Mouse (Mus musculus) thymus, adult 18-20 months (tissue): ENCODE measurements around the gene Mlh3.
"Not testable (repeated sequence)": the region's sequence is repeated elsewhere in the genome, so short reads cannot be mapped to it uniquely, and the experiment has no call there.

Experiments used
- DNase-seq, 2 experiments: peaks; one replicate each; pipeline ENCODE4 v3.0.0; 2022; ENCODE audit warnings: mixed read lengths in 2 of 2

Mlh3 gene

DNA sequence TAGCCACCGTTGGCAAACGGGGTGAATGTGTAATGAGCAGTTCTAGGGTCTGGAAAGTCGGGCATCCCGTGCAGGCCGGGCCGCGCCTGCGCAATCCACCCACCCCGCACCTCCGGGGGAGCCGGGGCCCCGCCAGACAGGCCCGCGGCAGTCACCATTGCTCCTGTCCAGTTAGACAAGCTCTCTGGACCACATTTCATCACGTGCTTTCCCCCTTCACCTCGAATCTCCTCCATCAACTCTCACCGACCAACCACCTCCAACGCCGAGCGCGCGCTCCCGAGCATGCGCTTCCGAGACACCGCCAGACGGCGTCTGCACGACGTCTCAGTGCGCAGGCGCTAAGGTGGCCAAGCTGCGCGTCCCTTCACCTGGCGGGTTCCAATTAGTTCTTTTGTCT, at the start of gene Mlh3:
TSS of gene Mlh3 (minus strand) at position 281 of the 400 bp plus-strand sequence.
- peak; percentile 68 to 73 for DNase-seq

DNA sequence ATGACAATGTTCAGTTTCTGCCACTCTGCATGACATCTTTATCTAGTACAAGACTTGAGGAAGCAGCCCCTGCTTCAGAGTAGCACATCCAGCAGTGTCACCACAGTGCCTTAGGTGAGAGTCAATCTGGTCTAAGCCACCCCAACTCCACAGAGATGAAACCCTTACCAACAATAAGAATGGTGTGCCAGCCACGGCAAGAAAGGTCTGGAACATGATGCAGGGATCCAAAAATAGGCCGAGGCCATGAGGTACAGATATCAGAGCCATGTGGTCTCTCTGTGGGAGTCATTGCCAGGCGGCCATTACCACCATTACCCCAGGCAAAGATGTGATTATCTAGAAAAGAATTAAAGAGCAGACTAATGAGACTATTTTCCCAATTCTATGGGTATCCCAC, 38.3 kb upstream of the Mlh3 start:
- no peak for DNase-seq

DNA sequence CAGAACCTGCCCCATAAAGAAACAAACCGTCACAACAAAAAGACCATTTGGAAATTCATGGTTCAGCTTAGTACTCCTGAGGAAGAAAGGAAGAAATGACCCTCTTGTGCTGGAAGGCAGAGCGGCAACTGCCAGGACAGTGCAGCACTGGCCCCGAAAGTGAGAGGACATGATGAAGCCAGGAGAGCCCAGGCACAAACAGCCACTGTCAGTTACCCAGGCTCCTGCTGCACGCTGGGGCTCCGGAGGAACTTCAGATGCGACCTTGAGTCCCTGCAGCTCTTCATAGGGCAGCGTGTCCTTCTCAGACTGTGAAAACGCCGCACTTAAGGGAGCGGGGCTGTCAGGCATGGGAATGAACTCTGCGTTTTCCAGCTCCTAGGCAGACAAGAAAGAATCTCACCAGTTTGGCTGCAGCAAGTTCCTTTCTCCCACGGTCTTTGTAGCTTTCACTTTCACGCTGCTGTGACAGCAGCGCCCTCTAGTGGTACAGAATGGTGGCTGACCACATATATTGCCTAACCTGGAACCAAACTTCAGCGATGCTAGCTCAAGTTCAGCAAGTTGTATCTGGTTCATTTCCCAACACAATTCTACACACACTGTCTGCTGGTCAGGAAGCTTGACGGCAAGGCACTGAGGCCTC, 35.0 kb upstream of the Mlh3 start:
- DNase-seq: peak; percentile 51 to 61

DNA sequence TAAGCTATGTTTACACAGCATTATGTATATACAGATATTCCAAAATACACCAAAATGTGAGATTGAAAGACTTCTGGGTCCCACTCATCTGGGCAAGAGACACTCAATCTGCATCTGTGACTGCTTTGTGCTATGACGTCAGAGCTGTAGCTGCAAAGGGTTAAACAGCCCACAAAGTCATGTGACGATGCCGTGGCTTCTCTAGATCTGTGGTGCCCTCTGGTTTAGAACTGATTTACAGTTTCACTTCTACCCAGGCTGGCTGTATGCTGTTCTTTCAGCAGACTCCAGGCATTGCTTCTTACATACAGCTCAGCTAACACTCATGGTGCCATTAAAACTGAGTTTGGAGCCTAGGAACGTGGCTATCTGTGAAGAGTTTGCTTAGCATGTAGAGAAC, 34.3 kb upstream of the Mlh3 start:
- no peak for DNase-seq

DNA sequence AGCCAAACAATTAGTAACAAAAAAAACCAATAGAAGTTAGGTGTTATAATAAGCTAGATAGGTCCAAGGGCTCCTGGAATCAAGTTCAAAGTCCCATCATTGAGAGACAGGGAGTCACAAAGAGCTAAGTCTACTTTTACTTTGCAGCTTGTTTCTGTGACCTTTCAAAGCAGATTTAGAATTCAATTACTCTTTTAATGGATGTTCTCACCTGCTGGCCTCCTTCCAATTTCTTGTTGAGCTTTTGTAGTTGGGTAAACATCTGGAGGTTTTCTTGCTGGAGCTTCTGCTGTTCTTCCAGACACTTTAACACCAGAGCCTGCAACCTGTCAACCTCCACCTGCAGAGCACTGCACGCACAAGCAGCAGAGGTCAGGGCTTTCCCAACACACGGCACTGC, 32.9 kb upstream of the Mlh3 start:
- no peak for DNase-seq

DNA sequence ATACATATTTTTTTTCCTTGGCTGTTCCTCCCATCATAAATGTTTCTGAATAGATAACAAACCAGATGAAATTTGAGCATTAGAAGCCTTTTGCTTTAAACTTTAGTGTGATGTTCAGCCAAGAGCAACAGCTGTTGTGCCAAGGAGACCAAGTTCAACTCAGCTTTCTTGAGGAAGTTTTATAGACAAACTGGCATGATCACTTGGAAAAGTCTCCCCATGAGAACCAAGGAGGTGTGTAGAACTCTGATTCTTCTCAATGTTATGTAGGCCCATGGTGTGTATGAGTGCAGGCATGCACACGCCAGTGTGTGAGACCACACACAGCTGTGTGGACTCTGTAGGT, 28.4 kb upstream of the Mlh3 start:
- no peak for DNase-seq

DNA sequence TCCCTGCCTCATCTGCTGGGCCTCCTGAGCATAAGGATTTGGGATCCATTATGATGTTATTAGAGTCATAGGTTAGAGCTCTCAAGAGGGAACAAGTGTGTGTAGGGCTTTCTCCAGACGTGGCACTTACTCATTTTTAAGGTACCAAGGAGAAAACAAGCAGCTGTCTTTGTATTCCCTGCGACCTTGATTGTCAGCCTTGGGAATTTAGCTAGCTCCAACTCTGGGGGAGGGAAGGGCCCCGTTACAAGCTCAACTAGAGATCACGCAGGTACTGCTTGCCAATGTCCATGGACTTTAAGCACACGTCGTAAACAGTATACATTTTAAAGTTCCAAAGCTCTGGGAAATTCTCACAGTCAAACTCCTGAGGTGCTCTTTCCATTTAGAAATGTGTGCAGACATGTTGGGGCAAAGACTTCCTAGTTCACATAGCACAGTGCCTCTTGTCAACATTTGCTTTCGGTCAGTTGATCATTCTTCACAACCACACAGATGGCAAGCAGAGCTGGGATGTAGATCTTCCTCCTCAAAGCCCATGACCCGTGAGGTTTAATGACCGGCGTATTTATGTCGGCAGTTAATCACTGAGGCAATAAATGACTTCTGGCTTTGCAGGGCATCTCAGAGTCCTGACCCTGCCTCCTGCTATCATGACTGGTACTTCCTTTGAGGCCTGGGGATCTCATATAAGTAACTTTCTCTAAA, 27.9 kb upstream of the Mlh3 start:
- no peak for DNase-seq

DNA sequence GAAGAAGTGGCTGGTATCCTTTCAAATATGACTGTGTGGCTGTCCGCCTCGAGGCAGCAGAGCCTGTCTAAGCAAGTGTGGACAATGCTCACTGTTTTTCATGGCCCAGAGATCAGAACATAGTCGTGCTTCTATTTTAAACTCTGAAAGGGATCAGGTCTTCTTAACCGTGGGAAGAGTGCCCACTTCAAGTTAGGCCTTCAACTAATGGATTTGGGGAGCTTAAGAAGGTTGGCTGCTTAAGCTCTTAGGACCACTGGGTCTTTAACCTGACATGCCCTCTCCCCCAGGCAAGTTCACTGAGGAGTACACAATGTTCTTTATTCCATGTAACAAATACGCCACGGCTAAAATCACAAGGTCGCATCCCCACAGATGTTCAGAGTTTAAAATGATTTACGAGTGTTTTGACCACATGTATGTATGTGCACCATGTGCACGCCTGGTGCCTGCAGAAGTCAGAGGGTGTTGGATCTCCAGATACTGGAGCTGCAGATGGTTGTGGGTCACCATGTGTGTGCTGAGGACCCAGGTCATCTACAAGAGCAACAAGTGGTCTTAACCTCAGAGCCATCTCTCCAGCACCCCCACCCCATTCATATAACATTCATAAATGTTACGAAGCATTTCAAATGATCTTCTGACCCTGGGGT, 27.1 kb upstream of the Mlh3 start:
- DNase-seq: no peak

DNA sequence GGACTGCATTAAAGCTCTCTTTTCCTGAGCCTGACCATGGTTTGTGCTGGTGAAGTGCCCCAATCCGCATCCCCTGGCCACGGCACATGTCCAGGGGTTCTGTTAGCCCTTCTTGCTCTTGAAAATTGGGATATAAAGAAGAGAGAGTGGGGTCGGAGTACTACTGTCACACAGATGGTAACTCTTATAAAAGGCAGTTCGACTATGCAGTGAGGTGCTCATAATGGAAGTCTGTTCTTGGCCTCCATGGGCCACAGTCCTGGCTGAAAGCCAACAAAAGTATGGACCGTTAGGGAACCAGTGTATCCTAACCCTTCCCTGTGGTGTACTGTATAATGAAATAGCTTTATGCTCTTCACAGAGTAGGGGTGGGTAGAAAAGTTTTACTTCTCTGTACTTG, 26.5 kb upstream of the Mlh3 start:
- no peak for DNase-seq

DNA sequence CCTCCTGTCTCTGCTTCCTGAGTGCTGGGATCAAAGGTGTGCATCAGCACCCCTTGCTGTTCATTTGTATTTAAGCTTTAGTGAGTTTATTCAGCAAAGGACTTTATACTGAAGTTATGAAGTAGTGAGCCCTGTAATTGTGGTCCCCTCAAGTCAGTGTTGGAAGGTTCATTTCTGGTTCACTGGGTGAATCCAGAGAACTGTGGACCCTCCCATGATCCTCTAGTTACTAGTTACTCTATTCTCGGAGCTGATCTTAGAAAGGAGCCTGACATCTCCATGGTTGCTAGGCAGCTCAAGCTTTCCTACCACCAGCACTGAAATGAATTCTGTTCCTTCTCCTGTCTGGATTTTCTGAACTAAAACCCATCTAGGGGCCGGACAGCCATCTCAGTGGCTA, 25.1 kb upstream of the Mlh3 start:
- no peak for DNase-seq

DNA sequence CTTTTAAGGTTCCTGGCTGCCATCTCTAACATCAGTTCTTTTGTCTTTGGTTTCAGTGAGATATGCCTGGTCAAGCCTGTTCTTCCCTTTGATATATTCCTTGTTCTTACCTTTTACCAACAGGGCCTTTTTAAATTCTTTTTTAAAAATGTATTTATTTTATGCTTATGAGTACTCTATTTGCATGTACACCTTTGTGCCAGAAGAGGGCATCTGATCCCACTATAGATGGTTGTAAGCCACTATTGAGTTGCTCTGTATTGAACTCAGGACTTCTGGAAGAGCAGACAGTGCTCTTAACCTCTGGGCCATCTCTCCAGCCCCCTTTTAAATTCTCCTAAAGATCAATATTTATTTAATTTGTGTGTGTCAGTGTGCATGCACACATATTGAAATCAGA, 22.5 kb upstream of the Mlh3 start:
- no peak for DNase-seq

DNA sequence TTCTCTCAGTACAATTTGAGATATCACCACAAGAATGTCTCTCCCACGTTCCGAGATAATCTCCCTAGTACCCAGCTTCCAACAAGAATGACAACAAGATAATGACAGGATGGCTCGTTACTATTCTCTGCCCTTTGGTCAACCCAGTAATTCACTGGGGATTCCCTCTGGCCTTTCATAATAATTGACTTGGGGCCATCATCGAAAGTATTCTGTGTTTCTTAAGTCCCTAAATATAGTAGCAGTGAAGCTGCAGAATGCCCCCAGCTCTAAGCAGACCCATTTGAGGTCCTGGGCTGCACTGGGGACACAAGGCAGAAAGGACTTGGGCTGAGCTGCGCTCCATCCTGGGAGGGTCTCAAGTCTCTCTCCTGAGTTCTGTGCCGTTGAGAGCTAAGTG, 21.9 kb upstream of the Mlh3 start:
- DNase-seq: no peak

DNA sequence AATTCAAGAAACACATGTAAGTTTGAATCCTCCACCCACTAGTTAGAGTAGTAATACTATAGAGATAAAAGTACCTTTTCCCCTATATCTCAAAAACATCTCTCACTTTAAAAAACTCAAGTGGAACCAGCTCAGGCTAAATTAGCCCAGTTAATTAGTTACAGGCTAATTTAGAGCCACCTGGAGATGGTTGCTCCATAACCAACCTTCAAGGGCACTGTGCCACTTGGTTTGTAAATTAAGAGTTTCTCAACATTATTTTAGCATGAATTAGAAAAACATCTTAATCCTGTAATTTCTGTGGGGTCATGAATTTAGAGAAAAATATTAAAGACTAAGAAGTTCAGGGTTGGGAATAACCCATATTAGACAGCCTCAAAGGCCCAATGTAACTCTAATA, 21.1 kb upstream of the Mlh3 start:
- no peak for DNase-seq

DNA sequence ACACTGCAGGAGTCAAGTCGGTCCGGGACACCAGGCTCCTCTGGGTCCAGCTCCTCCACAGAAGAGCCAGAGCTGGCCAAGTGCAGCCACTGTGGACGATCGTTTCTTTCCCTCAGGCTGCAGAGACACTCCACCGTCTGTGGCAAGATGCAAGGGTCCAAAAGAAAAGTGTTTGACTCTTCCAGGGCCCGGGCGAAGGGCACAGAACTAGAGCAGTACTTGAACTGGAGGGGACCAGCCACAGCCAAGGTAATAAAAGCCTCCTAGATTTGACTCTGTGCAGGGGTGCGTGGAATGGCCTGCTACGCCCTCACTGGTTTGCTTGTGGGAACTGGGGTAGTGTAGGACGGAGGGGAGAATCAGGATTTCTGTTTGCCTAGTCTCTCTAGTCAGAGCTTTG, 20.2 kb upstream of the Mlh3 start:
- no peak for DNase-seq

DNA sequence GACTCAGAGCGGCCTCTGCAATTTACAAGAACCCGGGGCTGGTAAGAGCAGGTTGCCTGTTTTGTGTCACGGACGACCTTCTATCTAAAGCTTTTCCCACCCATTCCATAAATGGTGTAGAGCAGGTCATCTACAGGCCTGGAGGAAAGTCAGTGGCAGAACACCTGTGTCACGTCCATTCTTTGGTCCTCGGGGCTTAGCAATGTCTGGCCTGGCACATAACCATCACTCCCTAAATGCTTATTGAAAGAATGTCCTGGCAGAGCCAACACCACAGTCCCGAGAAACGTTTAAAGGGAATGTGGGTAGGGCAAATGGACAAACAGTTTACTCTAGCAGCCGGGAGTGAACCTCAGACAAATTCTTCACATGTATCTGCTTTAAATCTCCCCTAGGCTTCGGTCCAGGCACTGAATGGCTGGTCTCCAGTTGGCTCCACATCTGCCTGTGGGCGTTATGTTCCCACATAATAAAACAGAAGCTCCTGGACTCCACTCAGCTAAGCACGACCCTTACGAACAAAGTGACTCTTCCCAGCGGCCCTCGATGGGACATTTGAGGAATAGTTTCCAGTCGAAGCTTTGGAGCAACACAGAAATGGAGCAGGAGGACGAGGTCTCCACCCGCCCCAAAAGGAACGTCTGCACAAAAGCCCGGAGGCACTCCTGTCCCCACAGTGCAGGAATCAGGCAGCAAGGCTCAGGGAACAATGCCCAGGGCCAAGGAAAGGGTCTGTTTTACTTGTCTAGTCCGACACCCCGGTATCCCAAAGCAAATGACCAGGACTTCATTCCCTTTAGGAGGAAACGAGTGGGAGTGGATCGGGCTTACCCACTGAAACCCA, 19.0 kb upstream of the Mlh3 start:
- no peak for DNase-seq

DNA sequence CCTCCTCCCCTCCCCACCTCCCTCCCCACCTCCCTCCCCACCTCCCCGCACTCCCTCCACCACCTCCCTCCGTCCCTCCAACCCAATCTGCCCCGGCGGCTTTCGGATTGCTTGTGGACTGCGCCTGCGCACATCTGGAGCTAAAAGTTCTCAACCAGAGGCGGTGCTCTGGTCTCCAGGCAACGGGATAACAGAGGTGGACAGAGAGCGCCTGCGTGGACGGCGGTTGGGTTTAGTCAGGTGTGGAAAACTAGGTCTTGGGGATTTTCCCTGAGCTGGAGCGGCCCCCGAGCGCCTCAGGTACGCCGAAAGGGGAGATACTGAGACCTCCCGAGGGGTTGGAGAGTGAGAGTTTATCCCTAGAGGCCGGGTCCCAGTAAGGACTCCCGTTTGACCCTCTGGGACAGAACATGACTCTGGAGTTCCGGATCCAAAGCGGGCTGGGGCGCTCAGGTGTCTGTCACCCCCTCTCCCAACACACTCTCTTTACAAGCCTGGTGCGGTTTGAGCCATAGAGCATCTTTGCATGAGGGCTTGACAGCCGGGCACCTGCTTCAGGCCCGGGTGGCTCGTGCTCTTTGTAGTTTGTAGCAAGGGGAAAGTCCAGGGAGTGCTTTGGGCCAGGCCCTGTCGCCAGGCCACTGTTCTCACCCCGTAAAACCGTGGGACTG, 18.2 kb upstream of the Mlh3 start, which contains the start of gene Zc2hc1c:
TSS of gene Zc2hc1c (plus strand) at position 106 of the 671 bp plus-strand sequence.
- DNase-seq: peak; percentile 46 to 48

DNA sequence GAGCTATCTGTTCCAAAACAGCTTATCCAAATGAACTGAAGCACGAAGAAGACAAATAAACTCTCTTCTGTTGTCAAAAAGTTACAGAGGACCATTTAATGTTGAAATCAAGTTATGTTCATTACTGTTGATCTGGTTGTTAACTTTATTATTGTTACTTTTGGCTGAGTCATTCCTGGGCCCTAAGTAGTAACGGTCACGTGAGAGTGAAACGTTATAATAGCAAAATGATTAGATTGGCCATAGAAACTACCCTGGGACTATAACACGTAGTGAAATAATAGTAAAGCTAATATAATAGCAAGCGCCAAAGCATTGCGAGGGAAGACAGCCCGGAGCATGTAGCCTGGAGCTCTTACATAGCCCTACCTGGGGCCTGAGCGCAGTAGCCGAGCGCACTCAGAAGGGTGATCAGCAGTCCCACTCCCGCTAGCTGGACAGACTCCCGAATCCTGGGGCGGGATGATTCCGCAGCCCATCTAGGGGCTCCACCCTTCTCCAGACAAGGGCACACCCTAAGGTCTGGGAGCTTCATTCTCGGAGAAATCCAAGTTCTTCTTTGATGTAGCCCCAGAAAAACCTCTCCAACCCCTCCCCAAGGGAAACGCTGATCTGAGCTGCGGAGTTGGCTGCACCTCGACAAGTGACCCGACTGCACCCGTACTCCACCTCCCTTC, 17.5 kb upstream of the Mlh3 start, which contains the start of gene Acyp1:
TSS of gene Acyp1 (minus strand) at position 630 of the 677 bp plus-strand sequence.
- DNase-seq: no peak

DNA sequence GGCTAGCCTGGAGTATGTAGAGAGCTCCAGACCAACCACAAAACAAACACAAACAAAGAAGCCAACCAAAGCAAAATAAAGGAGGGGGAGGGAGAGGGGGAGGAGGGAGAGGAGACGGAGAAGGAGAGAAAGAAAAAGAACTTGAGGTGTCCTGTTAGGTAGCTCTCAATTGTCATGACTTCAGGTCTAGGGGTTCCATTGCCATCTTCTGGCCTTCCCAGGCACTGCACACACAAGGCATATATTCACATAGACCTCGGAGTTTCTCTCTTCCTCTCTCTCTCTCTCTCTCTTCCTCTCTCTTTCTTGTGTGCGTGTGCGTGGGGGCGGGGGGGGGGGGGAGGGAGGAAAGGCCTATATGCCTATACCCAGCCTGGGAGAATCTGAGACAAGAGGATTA, 16.5 kb upstream of the Mlh3 start:
- DNase-seq: peak in 1 of 2 experiments; percentile 26

DNA sequence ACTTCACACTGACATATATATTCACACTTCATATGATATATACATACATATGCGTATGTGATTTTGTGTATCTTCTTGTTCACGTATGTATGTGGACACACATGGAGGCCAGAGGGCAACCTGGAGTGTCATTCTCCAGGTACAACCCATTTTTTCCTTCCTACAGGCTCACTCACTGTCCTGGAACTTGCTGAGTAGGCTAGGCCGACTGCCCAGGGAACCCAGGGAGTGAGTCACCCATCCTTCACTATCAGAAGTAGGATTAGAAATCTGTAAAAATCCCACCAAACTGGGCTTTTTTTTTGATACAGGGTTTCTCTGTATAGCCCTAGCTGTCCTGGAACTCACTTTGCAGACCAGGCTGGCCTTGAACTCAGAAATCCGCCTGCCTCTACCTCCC, 14.6 kb upstream of the Mlh3 start:
- no peak for DNase-seq

DNA sequence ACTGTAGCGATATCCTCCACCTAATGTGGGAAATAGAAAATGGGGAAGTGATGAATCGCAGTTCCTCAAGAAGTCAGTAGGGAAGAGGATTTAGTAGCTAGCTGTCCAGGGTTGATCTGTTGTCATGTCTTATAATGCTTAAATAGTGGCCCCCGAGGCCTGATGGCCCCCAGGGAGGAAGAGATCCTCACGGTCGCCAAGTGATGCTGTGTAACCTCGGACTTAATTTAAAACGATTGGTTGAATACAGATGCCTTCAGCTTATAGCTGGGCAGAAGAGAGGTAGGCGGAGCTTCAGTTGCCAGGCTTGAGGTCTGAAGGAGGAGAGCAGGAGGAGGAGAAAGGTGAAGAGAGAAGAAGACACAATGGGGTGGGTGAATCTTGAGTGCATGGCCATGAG, 13.9 kb upstream of the Mlh3 start:
- DNase-seq: no peak

DNA sequence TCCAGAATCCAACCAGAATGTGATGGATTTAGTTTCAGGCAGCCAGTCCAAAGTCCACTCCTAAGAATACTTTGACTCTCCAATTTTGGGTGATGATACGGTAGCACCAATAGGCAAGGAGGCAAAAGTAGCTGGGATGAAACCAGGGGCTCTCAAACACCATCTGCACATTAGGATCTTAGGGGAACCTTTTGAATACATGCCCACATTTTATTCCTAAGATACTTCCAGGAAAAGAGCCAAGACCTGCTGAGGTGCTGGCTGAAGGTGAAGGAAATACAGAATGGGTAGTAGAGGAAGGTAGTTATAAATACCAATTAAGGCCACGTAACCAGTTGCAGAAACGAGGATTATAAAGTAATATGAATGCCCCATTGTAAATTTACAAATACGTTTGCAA, 11.4 kb upstream of the Mlh3 start:
- not testable (repeated sequence) for DNase-seq
